Mouse (Mus musculus) stomach, embryonic 16.5 days (tissue): ENCODE data around the gene Ets1. TPM values are rescaled to one million over a fixed set of nuclear protein-coding genes. Genes with fewer than 3 reads are reported as not detected.

Experiments
- ATAC-seq: fragments of 200-750 bp; cut with Nextera tagmentation; 2 replicates; pipeline ENCODE4 v1.8.0; 2017; ENCODE audit warnings: moderate number of reproducible peaks, moderate TSS enrichment; ENCODE audit not compliant: insufficient read depth, low FRiP score
- H3K27ac ChIP-seq: fragments of 300-500 bp; sonication (generic); 2 replicates; pipeline ENCODE4 v1.5.1; 2014; ENCODE audit warnings: low read length
- H3K27me3 ChIP-seq: fragments of 300-500 bp; sonication (generic); 2 replicates; pipeline ENCODE4 v1.6.1; 2014; ENCODE audit warnings: low read length, control low read depth, mixed read lengths; ENCODE audit not compliant: control insufficient read depth, insufficient read depth
- H3K36me3 ChIP-seq: fragments of 300-500 bp; sonication (generic); 2 replicates; pipeline ENCODE4 v1.6.1; 2014; ENCODE audit warnings: low read length; ENCODE audit not compliant: control insufficient read depth, insufficient read depth
- H3K4me1 ChIP-seq: fragments of 300-500 bp; sonication (generic); 2 replicates; pipeline ENCODE4 v1.6.1; 2014; ENCODE audit warnings: low read length, control low read depth, mixed read lengths; ENCODE audit not compliant: control insufficient read depth, insufficient read depth
- H3K4me2 ChIP-seq: fragments of 300-500 bp; sonication (generic); 2 replicates; pipeline ENCODE4 v1.6.1; 2014; ENCODE audit warnings: low read depth, low read length, mixed read lengths
- H3K4me3 ChIP-seq: fragments of 300-500 bp; sonication (generic); replicated peaks from 2 replicates; pipeline ENCODE4 v1.5.1; 2014; ENCODE audit warnings: mild to moderate bottlenecking, low read length
- H3K9ac ChIP-seq: fragments of 300-500 bp; sonication (generic); 2 replicates; pipeline ENCODE4 v1.6.1; 2014; ENCODE audit warnings: low read length
- H3K9me3 ChIP-seq: fragments of 300-500 bp; sonication (generic); replicated peaks from 2 replicates; pipeline ENCODE4 v1.6.1; 2016; ENCODE audit warnings: low read length, control low read depth; ENCODE audit not compliant: control insufficient read depth
- WGBS: fragments of 180-500 bp; shearing (Covaris S2); extraction: QIAGEN DNeasy Blood & Tissue Kit; methylation state at CpG from one replicate; pipeline ENCODE4 v1.1.7; 2014; 5-methylcytosine and 5-hydroxymethylcytosine counted together
- polyA plus RNA-seq: library from polyadenylated mRNA; unstranded; fragments of >200 nt; fragmentation: Nextera tagmentation; extraction: Ambion mirVana; gene quantifications from 2 replicates; pipeline ENCODE4 v1.2.1, GENCODE M21; 2015

The Ets1 gene
- polyA plus RNA-seq, 1 experiment from 2014 or later: 43.7 TPM

- Histone ChIP-seq H3K4me2 (no peak overlapping the region), H3K9me3 (no peaks in the 10 kb centered on the region), H3K4me3 (no peak overlapping the region), H3K4me1 (no peaks in the 10 kb centered on the region), H3K36me3 (no peaks in the 10 kb centered on the region), H3K9ac (no peak overlapping the region), H3K27ac (no peak overlapping the region), H3K27me3 (no peaks in the 10 kb centered on the region)
- WGBS: 86% methylated on average over 12 of the region's 12 CpGs
- ATAC-seq: no peak
Observed at GRCm38 (mm10) chr9:32745079-32745763, 109.2 kb downstream of the Ets1 start.

DNA sequence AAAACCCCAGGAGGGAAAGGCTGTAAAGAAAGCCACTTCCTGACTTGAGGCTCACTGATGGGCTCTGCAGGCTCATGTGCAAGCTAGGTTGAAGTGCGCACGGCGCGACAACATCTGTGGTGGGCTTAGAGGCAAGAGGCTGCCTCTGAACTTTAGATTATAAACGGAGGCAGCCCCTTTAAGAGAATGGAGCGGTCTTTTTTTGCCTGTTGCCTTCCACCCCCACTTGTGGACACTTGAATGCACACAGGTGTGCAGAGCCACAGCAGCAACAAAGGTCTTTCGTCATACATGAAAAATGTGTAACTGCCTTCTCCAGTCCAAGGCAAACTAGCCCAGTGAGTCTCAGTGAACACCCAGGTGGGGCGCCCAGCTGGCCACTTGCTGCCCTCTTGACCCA lies 110.0 kb downstream of the Ets1 start:
- Histone ChIP-seq H3K9me3 (no peaks in the 10 kb centered on the region), H3K4me3 (no peak overlapping the region), H3K27me3 (no peaks in the 10 kb centered on the region), H3K9ac (no peak overlapping the region), H3K36me3 (no peaks in the 10 kb centered on the region), H3K4me2 (no peak overlapping the region), H3K27ac (no peak overlapping the region), H3K4me1 (no peaks in the 10 kb centered on the region)
- WGBS: 83% methylated on average over 8 of the region's 8 CpGs
- ATAC-seq: no peak

DNA sequence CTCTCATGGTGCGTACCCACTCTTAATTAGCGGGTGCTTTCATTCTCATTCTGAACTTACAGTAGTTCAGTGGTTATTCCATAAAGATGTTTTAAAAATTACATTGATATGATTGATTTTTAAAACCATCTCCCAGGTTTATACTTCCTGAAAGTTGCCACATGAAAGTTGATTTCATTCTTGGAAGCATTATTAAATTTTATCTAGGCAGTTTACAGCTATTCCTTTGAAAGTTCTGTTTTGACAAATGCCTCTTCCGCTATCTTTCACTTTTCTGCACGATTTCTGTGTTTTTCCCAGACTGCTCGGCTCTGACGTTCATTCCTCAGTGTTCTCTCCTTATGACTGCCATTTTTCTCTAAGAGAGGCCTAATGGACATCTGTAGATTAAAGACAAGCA lies 110.6 kb downstream of the Ets1 start:
- 74% methylated on average over 6 of the region's 6 CpGs for WGBS
- no peak overlapping the region for H3K27ac ChIP-seq

GRCm38 (mm10) chr9:32747624-32748023 lies 111.6 kb downstream of the Ets1 start:
- H3K27me3 ChIP-seq: no peaks in the 10 kb centered on the region
- no peak for ATAC-seq
- no peak overlapping the region for H3K9ac ChIP-seq
- H3K4me1 ChIP-seq: no peaks in the 10 kb centered on the region
- H3K9me3 ChIP-seq: no peaks in the 10 kb centered on the region
- H3K4me2 ChIP-seq: no peak overlapping the region
- H3K36me3 ChIP-seq: no peaks in the 10 kb centered on the region
- H3K4me3 ChIP-seq: no peak overlapping the region
- no peak overlapping the region for H3K27ac ChIP-seq
- WGBS: 78% methylated on average over 8 of the region's 8 CpGs

More for the DNA sequence above, 110.6 kb downstream of the Ets1 start:
- ATAC-seq: no peak
- Histone ChIP-seq H3K9me3 (no peaks in the 10 kb centered on the region), H3K4me3 (no peak overlapping the region), H3K9ac (no peak overlapping the region), H3K27me3 (no peaks in the 10 kb centered on the region), H3K4me2 (no peak overlapping the region), H3K4me1 (no peaks in the 10 kb centered on the region), H3K36me3 (no peaks in the 10 kb centered on the region)

DNA sequence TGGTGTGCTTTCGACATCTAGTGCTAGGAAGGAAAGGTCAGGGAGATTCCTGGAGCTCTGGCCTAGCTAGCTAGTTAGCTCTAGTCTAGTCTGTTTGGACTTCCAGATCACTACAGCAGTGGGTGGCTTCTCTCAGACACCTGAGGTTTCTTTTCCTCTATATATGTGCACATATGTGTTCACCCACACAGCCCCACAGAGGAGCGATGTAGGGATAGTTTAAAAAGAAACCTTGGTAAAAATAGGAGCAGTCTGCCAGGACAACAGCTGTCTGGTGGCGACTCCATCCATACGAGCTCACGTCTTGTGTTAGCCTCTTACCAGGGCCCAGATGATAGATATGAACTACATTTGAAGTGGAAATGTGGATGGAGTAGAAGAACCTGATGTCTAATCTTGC lies 112.5 kb downstream of the Ets1 start:
- Histone ChIP-seq H3K4me2 (no peak overlapping the region), H3K27me3 (no peaks in the 10 kb centered on the region), H3K36me3 (no peaks in the 10 kb centered on the region), H3K9ac (no peak overlapping the region), H3K4me1 (no peaks in the 10 kb centered on the region), H3K4me3 (no peak overlapping the region), H3K27ac (no peak overlapping the region), H3K9me3 (no peaks in the 10 kb centered on the region)
- no peak for ATAC-seq
- WGBS: 92% methylated on average over 5 of the region's 5 CpGs

DNA sequence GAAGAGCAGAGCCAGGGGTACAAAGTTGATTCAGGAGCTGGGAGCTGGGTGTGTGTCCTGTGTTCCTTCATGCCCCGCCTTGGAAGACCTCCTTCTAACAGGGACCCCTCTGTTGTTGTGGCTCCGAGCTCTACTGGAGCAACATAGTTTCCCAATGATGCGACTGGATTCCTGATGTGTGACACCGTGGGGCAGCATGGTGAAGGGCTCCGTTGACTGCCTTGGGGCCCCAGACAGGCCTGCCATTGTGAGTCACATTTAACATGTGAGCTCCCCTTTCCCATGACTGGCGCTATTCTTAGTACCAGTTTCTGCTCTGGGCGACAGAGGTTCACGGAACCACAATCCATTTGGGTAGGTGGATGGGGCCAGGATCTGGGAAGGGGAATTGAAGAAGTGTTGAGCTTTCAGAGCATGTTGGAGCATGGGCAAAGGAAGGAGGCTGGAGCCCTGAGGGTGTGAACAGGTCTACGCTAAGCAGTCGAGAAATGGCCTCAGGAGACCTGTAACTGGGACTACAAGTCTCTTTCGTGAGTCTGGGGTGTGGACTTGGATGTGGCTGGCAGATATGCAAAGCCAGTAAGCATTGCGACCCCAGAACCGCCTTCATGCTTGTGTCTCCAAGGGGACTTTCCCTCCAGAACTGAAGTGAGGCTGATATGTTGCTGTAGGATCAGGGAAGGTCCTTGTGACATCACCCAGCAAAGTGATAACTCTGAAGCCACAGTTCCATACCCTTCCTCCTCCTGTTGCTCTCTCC lies 113.9 kb downstream of the Ets1 start:
- Histone ChIP-seq H3K9ac (no peak overlapping the region), H3K9me3 (no peaks in the 10 kb centered on the region), H3K27ac (no peak overlapping the region), H3K4me3 (no peak overlapping the region), H3K36me3 (no peaks in the 10 kb centered on the region), H3K27me3 (no peaks in the 10 kb centered on the region), H3K4me2 (no peak overlapping the region), H3K4me1 (no peaks in the 10 kb centered on the region)
- ATAC-seq: no peak
- WGBS: 88% methylated on average over 13 of the region's 13 CpGs

- no peak for ATAC-seq
- H3K36me3 ChIP-seq: no peaks in the 10 kb centered on the region
- no peak overlapping the region for H3K4me2 ChIP-seq
- H3K27ac ChIP-seq: no peak overlapping the region
- WGBS: 49% methylated on average over 5 of the region's 5 CpGs
- no peak overlapping the region for H3K4me3 ChIP-seq
- no peaks in the 10 kb centered on the region for H3K9me3 ChIP-seq
- no peak overlapping the region for H3K9ac ChIP-seq
- H3K27me3 ChIP-seq: no peaks in the 10 kb centered on the region
- H3K4me1 ChIP-seq: no peaks in the 10 kb centered on the region
Observed at GRCm38 (mm10) chr9:32752602-32753001, 116.6 kb downstream of the Ets1 start.

GRCm38 (mm10) chr9:32754311-32754710 lies 118.3 kb downstream of the Ets1 start:
- H3K27ac ChIP-seq: no peak overlapping the region

GRCm38 (mm10) chr9:32756002-32756401 lies 120.0 kb downstream of the Ets1 start:
- Histone ChIP-seq H3K27ac (no peak overlapping the region), H3K9ac (no peak overlapping the region), H3K4me2 (no peak overlapping the region), H3K36me3 (no peaks in the 10 kb centered on the region), H3K9me3 (no peaks in the 10 kb centered on the region), H3K4me3 (no peak overlapping the region), H3K27me3 (no peaks in the 10 kb centered on the region), H3K4me1 (no peaks in the 10 kb centered on the region)
- WGBS: 77% methylated on average over 2 of the region's 2 CpGs
- no peak for ATAC-seq

More at GRCm38 (mm10) chr9:32754311-32754710, 118.3 kb downstream of the Ets1 start:
- H3K4me1 ChIP-seq: no peaks in the 10 kb centered on the region
- no peaks in the 10 kb centered on the region for H3K36me3 ChIP-seq
- H3K27me3 ChIP-seq: no peaks in the 10 kb centered on the region
- no peak overlapping the region for H3K4me2 ChIP-seq
- WGBS: 94% methylated on average over 15 of the region's 15 CpGs
- ATAC-seq: no peak
- no peaks in the 10 kb centered on the region for H3K9me3 ChIP-seq
- H3K4me3 ChIP-seq: no peak overlapping the region
- H3K9ac ChIP-seq: no peak overlapping the region
